Mouse (Mus musculus) liver, postnatal 0 days (tissue): Measurements from ENCODE around the gene Mysm1.

Experiments used
- CTCF ChIP-seq: sonication (generic); IDR thresholded peaks from 2 replicates; pipeline ENCODE4 v1.5.1; 2016; ENCODE audit warnings: antibody characterized with exemption, low read depth
- EP300 ChIP-seq: IDR thresholded peaks from 2 replicates; pipeline ENCODE4 v1.6.1; 2016; ENCODE audit warnings: antibody characterized with exemption, low read depth, mild to moderate bottlenecking

- TF ChIP-seq CTCF (no peak), EP300 (no peak)
Measured at GRCm38 (mm10) chr4:95021649-95022637, 43.0 kb upstream of the Mysm1 start.
